Mouse (Mus musculus): ENCODE results near the gene Slc25a21. TPM values are rescaled to one million over a fixed set of nuclear protein-coding genes. Genes with fewer than 3 reads are reported as not detected.

The Slc25a21 gene
- total RNA-seq, 2 experiments from 2014 or later: 0.32 to 1.1 TPM

DNA sequence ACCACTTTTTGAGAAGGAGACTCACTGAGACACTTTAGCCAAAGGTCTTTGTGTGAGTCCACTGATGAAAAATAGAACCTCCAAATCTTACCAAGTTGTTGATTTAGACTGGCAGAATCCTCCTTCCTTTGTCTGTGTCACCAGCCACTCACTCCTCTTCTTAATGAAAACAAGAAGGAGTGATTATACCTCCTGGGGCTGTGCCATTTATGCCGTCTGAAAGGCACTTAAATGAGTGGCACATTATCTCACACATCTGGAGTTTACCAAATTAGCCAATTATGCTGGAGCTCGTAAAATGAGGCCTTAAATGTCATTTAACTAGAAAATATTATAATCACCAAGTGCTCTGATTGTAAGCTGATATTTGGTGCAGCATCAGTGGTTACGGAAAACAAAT, 345.8 kb downstream of the Slc25a21 start:
- intact Hi-C loops (cut with DNase I): no loop called here
- no peak for DNase-seq (ENCODE audit: extremely low spot score in 1 of 2, low spot score in 2 of 2)
- no peak overlapping the region for H3K4me3 ChIP-seq
- TF ChIP-seq CTCF (IDR thresholded peaks at IDR 0.05): no peak
- H3K27ac ChIP-seq: no peak overlapping the region

DNA sequence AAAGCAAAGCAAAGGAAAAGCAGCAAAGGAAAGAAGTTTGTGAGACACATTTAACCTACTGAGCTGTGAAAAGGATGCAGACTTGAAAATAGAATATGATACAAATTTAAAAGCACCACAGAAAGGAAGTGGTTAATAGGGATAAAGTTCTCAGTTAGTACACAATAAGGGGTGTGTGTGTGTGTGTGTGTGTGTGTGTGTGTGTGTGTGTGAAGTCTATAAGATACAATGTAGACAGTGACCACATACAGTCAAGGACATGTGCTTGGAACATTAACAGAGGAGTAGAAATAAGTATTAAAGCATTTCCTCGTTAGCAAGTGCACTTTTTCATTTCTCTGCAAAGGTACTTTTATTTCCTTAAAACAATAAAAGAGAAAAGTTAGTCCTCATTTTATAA, 367.3 kb downstream of the Slc25a21 start:
- Histone ChIP-seq H3K4me3 (no peak overlapping the region), H3K27ac (no peak overlapping the region)
- TF ChIP-seq CTCF (IDR thresholded peaks at IDR 0.05): no peak
- DNase-seq (ENCODE audit: extremely low spot score in 1 of 2, low spot score in 2 of 2): no peak
- intact Hi-C loops (cut with DNase I): no loop called here

DNA sequence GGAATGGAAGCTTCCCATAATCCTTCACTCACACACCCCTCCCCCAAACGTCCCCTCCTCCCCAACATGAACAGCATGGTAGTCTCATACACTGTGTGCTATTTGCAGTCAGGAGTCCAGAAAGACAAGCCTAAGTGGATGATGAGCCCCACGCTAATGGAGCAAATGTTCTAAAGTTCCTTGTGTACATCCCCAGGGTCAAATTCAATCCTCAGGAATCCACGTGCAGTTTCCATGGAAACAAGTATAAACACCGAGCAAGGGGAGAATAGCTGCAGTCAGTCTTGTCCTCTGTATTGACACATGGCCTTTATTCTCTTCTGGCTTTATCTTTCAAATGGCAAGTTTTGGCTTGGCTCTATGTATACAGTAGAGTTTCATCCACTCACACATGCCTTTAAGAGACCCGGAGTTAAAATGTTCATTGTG, 367.8 kb downstream of the Slc25a21 start:
- no peak for TF ChIP-seq CTCF (IDR thresholded peaks at IDR 0.05)
- no peak for DNase-seq (ENCODE audit: extremely low spot score in 1 of 2, low spot score in 2 of 2)
- Histone ChIP-seq H3K27ac (no peak overlapping the region), H3K4me3 (no peak overlapping the region)
- intact Hi-C loops (cut with DNase I): no loop called here

DNA sequence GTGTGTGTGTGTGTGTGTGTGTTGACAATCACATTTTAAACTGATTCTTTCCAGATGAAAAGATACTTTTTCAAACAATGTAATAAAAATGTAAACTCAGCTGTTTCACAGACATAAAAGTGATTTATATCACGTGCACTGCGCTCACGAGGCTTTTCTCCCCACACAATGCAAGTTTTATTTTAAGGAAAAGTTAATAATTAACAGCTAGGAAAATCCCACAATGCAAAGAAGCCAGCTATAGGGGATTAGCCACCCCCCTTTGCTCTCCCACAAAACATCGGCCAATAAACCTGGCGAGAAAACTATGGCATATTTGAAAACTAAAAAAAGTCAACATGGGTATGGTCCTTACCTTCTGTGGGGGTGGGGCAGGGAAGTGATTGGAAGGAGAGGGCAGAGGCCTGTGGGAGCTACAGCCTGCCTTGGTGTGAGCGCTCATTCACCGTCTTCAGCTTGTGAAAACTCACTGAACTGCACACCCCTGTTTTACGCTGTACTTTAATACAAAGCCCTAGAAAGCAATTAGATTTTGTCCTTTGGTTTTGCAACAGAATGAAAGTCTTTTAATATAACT, 369.4 kb downstream of the Slc25a21 start:
- DNase-seq (ENCODE audit: extremely low spot score in 1 of 2, low spot score in 2 of 2): no peak
- TF ChIP-seq CTCF (IDR thresholded peaks at IDR 0.05): no peak
- no peak overlapping the region for H3K27ac ChIP-seq
- intact Hi-C loops (cut with DNase I): no loop called here
- no peak overlapping the region for H3K4me3 ChIP-seq

DNA sequence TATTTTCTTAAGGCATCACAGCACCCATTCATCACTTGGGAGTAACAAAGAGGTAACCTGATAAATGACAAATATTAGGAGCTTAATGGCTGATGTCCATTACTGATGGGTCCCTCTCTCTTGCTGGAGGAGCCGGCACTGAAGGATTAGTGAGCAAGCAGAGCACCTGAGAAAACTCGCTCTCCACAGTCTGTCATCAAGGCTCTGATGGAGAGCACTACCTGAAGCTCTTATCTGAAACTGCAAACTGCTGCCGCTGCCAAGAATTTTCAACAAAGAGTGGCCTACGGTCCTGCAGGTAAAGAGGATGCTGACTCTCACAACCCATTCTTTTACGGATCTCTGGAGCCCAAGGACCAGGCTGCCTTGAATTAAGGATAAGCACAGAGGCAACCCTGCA, 372.6 kb downstream of the Slc25a21 start:
- intact Hi-C loops (cut with DNase I): no loop called here
- no peak overlapping the region for H3K4me3 ChIP-seq
- no peak for DNase-seq (ENCODE audit: extremely low spot score in 1 of 2, low spot score in 2 of 2)
- H3K27ac ChIP-seq: no peak overlapping the region
- TF ChIP-seq CTCF (IDR thresholded peaks at IDR 0.05): no peak

DNA sequence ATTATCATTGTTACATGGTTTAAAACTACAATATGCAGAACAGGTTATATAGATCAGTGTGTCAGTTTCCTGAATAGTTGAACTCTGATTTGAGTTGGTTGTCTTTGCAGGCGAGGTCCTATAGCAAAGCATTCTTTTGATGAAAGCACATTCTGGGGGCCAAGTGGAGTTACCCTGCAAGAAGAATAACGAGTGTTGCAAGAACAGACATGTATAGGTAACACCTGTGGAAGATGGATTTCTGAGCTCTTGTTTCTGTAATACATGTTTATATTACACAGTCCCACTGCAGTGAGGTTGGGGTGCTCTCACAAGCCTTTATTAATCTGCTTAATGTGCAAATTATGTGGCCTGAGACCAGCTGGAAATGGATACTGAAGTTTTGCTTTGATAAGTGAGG, 375.1 kb downstream of the Slc25a21 start:
- intact Hi-C loops (cut with DNase I): no loop called here
- no peak for DNase-seq (ENCODE audit: extremely low spot score in 1 of 2, low spot score in 2 of 2)
- no peak for TF ChIP-seq CTCF (IDR thresholded peaks at IDR 0.05)
- Histone ChIP-seq H3K27ac (no peak overlapping the region), H3K4me3 (no peak overlapping the region)

DNA sequence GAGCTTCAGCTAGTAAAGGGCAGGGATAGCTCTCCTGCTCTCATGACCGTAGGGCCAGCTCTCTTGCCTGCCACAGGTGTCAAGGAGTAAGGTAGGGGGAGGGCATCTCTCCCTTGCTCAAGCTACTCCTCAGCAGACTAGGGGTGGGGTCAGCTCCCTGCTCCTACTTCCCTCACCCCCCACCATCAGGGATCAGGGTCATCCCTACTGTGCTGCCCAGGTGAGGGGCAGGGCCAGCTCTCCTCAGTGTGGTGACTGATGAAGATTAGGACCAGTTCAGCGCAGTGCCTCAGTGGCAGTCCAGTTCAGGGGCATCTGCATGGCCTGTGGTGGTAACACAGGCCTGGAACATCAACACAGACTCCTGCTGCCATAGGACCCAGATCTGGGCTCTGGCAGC, 376.7 kb downstream of the Slc25a21 start:
- H3K4me3 ChIP-seq: no peak overlapping the region

DNA sequence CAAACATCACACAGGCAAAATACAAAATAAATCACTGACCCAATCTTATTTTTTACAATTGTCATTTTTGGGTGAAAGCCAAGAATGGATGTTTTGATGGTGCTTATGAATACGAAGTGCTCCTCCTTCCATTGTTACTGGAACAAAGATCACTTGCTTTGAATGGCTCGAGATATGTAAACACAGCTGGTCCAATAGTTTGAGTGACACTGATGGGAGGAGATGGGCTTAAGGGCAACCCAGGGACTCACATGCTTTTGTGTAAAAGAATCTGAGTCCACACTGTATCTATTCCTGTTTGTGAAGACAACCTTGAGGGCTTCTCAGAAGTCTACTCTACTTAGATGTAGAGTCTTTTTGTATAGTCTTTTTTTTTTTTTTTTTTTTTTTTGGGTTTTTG, 389.8 kb downstream of the Slc25a21 start:
- TF ChIP-seq CTCF (IDR thresholded peaks at IDR 0.05): no peak
- no peak for DNase-seq (ENCODE audit: extremely low spot score in 1 of 2, low spot score in 2 of 2)
- intact Hi-C loops (cut with DNase I): no loop called here

More for the DNA sequence above, 376.7 kb downstream of the Slc25a21 start:
- H3K27ac ChIP-seq: no peak overlapping the region
- DNase-seq (ENCODE audit: extremely low spot score in 1 of 2, low spot score in 2 of 2): no peak
- TF ChIP-seq CTCF (IDR thresholded peaks at IDR 0.05): no peak
- intact Hi-C loops (cut with DNase I): no loop called here

DNA sequence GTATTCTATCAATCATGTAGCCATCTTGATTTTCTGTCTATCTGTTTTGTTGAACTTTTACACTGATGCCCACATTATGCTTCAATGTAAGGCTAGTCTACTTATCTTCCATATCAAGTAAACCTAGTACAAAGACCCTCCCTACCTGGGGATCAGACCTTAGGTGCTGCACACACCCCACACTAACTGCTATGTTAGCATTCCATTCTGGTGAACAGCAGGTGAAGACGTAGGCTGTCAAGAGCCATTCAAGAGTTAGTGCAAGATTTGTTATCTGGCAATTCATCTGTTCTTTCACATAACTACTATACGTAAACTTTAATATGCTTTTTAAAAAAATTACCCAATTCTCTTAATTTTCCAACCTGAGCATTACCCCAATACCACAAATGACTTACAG, 390.2 kb downstream of the Slc25a21 start:
- no peak for DNase-seq (ENCODE audit: extremely low spot score in 1 of 2, low spot score in 2 of 2)
- Histone ChIP-seq H3K27ac (no peak overlapping the region), H3K4me3 (no peak overlapping the region)
- intact Hi-C loops (cut with DNase I): no loop called here
- no peak for TF ChIP-seq CTCF (IDR thresholded peaks at IDR 0.05)

More for the DNA sequence above, 389.8 kb downstream of the Slc25a21 start:
- no peak overlapping the region for H3K27ac ChIP-seq
- no peak overlapping the region for H3K4me3 ChIP-seq

DNA sequence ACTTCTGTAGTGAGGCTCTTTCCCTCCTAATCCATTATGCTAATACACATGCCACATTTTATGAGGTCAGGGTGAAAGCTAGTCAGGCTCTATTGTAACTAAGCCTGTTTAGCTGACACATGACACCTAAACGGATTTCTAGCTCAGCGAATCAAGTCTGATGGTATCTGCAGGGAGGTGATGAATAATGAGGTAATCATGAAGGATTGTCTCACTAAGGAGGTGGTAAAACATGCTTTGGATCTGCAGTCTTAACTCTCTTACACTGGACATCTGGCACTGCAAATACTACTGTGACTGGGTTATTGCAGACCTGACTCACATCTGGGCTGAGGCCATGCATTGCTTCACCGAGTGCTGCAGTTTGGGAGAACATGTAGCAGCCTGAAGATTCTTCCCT, 392.8 kb downstream of the Slc25a21 start:
- Histone ChIP-seq H3K4me3 (no peak overlapping the region), H3K27ac (no peak overlapping the region)
- intact Hi-C loops (cut with DNase I): no loop called here
- no peak for TF ChIP-seq CTCF (IDR thresholded peaks at IDR 0.05)
- DNase-seq (ENCODE audit: extremely low spot score in 1 of 2, low spot score in 2 of 2): no peak

DNA sequence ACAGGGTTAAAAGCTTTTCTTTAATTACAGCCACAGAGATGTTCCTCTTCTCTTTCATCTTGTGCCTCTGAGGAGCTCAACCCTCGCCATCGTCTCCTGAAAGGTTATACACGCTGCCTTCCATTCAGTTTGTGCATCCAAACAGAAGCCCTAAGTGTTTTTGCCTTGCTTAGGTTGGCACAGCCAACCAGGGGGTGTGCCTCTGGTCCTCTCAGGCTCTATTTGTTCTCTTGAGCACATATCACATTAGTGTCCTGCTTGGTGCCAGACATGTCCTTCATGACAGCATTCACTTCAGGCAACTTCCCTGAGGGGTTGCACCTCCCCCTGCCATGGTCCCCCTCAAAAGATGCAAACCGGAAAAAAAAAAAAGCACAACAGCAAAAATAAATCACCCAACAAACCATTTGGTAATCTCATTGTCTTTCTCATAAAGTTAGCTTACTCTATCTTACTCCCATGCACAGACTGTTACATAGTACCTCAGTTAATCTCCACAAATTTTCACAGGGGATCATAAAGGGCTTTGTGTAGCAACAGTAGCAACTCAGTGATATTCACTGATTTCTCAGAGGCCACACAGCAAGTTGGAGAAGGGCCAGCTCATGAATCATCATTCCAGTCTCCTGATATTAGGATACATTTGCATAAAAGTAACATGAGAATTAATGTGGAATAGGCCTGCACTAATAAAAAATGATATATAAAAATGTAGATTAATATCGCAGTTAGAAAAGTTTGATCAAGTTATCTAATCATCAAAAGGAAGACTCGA, 398.4 kb downstream of the Slc25a21 start:
- DNase-seq (ENCODE audit: extremely low spot score in 1 of 2, low spot score in 2 of 2): no peak
- intact Hi-C loops (cut with DNase I): no loop called here
- H3K4me3 ChIP-seq: no peak overlapping the region
- TF ChIP-seq CTCF (IDR thresholded peaks at IDR 0.05): no peak
- no peak overlapping the region for H3K27ac ChIP-seq

DNA sequence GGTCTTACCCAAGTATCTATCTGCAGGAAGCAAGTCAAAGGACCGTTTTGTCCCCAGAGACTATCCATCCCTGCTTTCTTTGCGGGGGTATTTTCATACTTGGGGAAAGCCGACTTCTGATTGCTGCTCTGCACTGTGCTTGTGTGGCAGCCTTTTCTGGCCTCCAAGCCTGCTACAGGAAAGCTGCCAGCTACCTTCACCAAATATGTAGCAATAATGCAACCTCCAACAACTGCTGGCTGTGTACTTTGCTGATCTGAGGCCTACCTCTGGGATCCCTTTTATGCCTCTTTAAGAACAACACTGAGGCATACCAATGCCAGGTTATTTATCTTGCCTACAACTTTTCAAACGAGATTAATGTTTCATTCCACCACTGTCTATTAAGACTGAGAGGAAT, 408.0 kb downstream of the Slc25a21 start:
- no peak for DNase-seq (ENCODE audit: extremely low spot score in 1 of 2, low spot score in 2 of 2)
- TF ChIP-seq CTCF (IDR thresholded peaks at IDR 0.05): no peak
- intact Hi-C loops (cut with DNase I): no loop called here

DNA sequence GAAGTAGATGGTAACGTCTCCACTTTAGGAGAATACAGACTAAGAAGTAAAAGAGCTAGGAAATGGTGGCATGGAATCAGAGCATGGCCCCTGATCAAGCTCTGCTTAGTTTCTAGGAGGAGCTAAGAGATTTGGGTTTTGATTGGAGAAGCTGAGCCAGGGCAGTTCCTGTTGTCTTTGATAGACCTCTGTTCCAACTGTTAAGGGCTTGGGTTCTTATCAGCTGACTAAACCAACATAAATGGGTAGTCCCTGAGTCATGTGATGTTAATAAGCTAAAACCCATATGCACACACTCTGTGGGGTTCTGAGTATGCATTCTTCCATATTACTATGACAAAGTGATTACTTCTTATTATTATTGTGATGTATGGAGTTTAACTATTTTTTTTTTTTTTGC, 412.0 kb downstream of the Slc25a21 start:
- no peak for TF ChIP-seq CTCF (IDR thresholded peaks at IDR 0.05)
- DNase-seq (ENCODE audit: extremely low spot score in 1 of 2, low spot score in 2 of 2): no peak
- Histone ChIP-seq H3K4me3 (no peak overlapping the region), H3K27ac (no peak overlapping the region)
- intact Hi-C loops (cut with DNase I): no loop called here

More for the DNA sequence above, 408.0 kb downstream of the Slc25a21 start:
- no peak overlapping the region for H3K4me3 ChIP-seq
- H3K27ac ChIP-seq: no peak overlapping the region

Measured in left cerebral cortex, adult 2 months (tissue).